Mouse (Mus musculus): ENCODE results near the gene Fbxo31. TPM values are rescaled to one million over a fixed set of nuclear protein-coding genes. Genes with fewer than 3 reads are reported as not detected.

Fbxo31 gene
- polyA plus RNA-seq, 1 experiment from 2014 or later: 17.5 TPM

DNA sequence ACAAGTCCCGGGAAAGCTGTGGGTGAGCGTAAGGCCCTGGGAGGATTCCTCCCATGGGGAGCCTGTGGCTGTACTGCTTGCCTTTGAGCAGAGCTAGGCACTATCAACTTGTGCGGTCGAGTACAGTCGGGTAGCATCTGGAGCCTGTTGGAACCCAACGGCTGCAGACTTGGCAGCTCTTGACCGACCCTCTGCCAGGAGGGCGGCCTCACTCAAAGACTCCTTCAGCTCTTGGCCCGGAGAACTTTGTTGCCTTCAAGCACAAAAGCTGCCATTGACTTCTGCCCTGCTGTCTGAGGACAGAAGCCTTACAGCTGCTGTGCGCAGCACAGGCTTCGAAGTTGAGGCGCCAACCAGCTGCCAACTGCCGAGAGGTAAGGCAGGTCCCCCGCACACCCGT, 49.8 kb downstream of the Fbxo31 start:
- H3K4me3 ChIP-seq (ENCODE audit: low read depth, low read length): no peak overlapping the region
- no peaks in the 10 kb centered on the region for H3K36me3 ChIP-seq (ENCODE audit: control insufficient read depth, insufficient read depth, low read length)
- no peak overlapping the region for H3K27ac ChIP-seq (ENCODE audit: low read depth, low read length)
- no peak overlapping the region for H3K4me2 ChIP-seq (ENCODE audit: low read length)
- WGBS: 86% methylated on average over 15 of the region's 15 CpGs
- H3K4me1 ChIP-seq (ENCODE audit: control insufficient read depth, insufficient read depth, low read length): no peaks in the 10 kb centered on the region
- no peak overlapping the region for H3K9ac ChIP-seq (ENCODE audit: low read length)
- H3K27me3 ChIP-seq (replicated peaks; ENCODE audit: control insufficient read depth, insufficient read depth, low read length): no peaks in the 10 kb centered on the region
- H3K9me3 ChIP-seq (replicated peaks; ENCODE audit: control insufficient read depth, low read length): no peaks in the 10 kb centered on the region
- ATAC-seq: no peak
- DNase-seq (ENCODE audit: low spot score): no peak

GRCm38 (mm10) chr8:121527751-121528150, 50.9 kb downstream of the Fbxo31 start:
- Histone ChIP-seq H3K4me1 (ENCODE audit: control insufficient read depth, insufficient read depth, low read length) (no peaks in the 10 kb centered on the region), H3K9me3 (replicated peaks; ENCODE audit: control insufficient read depth, low read length) (no peaks in the 10 kb centered on the region), H3K9ac (ENCODE audit: low read length) (no peak overlapping the region), H3K27ac (ENCODE audit: low read depth, low read length) (no peak overlapping the region), H3K36me3 (ENCODE audit: control insufficient read depth, insufficient read depth, low read length) (no peaks in the 10 kb centered on the region), H3K4me3 (ENCODE audit: low read depth, low read length) (no peak overlapping the region), H3K4me2 (ENCODE audit: low read length) (no peak overlapping the region), H3K27me3 (replicated peaks; ENCODE audit: control insufficient read depth, insufficient read depth, low read length) (no peaks in the 10 kb centered on the region)
- no peak for DNase-seq (ENCODE audit: low spot score)
- ATAC-seq: no peak
- WGBS: 85% methylated on average over 9 of the region's 9 CpGs

DNA sequence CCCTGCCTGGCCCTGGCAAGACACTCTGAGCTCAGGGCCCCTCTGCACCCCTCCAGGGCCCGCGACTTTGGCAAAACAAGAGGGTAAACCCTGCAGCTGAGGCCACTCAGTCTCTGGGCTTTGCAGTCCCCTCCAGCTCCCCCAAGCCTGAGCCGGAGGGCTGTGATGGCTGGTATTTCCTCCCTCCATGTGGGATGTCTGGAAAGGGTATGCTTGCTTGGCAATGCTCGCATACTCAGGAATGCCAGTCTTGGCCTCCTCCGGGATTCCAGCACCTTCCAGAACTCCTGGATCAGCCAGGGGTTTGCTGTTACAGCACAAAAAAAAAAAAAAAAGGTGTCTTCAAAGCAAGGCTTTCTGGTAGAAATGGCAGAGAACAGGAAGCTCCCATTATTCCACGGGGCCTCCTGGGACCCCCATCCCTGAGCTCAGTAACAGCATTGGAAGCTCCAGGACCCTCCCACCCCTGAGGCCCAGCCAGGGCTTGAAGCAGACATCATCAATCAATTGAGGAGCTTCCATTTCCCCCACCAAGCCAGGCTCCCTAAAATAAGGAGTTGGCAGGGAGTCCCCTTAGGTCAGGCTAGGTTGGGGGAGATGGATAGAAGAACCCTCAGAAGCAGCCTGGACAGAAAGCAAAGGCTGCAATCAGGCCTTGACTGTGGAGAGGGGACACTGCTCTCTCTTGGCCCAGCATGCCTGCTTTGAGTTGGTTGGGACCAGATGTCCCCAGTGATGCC, 51.6 kb downstream of the Fbxo31 start:
- Histone ChIP-seq H3K9me3 (replicated peaks; ENCODE audit: control insufficient read depth, low read length) (no peaks in the 10 kb centered on the region), H3K27me3 (replicated peaks; ENCODE audit: control insufficient read depth, insufficient read depth, low read length) (no peaks in the 10 kb centered on the region), H3K4me1 (ENCODE audit: control insufficient read depth, insufficient read depth, low read length) (no peaks in the 10 kb centered on the region), H3K4me3 (ENCODE audit: low read depth, low read length) (no peak overlapping the region), H3K36me3 (ENCODE audit: control insufficient read depth, insufficient read depth, low read length) (no peaks in the 10 kb centered on the region), H3K27ac (ENCODE audit: low read depth, low read length) (no peak overlapping the region), H3K9ac (ENCODE audit: low read length) (no peak overlapping the region), H3K4me2 (ENCODE audit: low read length) (no peak overlapping the region)
- 59% methylated on average over 6 of the region's 6 CpGs for WGBS
- ATAC-seq (no peak), DNase-seq (ENCODE audit: low spot score) (no peak)

- no peak for DNase-seq (ENCODE audit: low spot score)
- Histone ChIP-seq H3K4me3 (ENCODE audit: low read depth, low read length) (no peak overlapping the region), H3K4me1 (ENCODE audit: control insufficient read depth, insufficient read depth, low read length) (no peaks in the 10 kb centered on the region), H3K27ac (ENCODE audit: low read depth, low read length) (no peak overlapping the region), H3K9ac (ENCODE audit: low read length) (no peak overlapping the region), H3K36me3 (ENCODE audit: control insufficient read depth, insufficient read depth, low read length) (no peaks in the 10 kb centered on the region), H3K27me3 (replicated peaks; ENCODE audit: control insufficient read depth, insufficient read depth, low read length) (no peaks in the 10 kb centered on the region), H3K4me2 (ENCODE audit: low read length) (no peak overlapping the region), H3K9me3 (replicated peaks; ENCODE audit: control insufficient read depth, low read length) (no peaks in the 10 kb centered on the region)
- no peak for ATAC-seq
- WGBS: 82% methylated on average over 18 of the region's 18 CpGs
Measured at GRCm38 (mm10) chr8:121525111-121525818, 53.3 kb downstream of the Fbxo31 start.

DNA sequence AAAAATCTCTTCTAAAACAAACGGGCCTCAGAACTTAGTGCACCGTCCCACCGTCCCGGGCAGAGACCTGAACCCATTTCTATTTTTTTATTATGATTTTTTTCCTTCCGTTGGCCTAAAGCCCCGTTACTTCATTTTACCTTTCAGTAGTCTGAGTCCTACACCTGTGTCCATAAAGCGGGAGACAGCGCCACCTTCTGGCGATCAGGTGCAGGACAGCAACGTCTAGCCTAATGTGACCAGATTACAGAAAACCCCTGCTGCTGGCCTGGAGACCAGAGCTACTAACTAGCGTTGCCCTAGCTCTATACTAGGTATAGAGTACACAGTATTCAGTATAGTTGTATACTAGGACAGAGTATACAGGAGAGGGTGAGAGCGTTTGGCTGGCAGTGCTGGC, 65.2 kb downstream of the Fbxo31 start:
- no peaks in the 10 kb centered on the region for H3K9me3 ChIP-seq (replicated peaks; ENCODE audit: control insufficient read depth, low read length)
- 0 out of 2 replicates have a peak, but pooled peaks cover 5% of the 10 kb centered on the region for H3K27me3 ChIP-seq (replicated peaks; ENCODE audit: control insufficient read depth, insufficient read depth, low read length)
- WGBS: 5% methylated on average over 12 of the region's 12 CpGs
- H3K4me2 ChIP-seq (ENCODE audit: low read length): no peak overlapping the region
- peak; percentile 88 for DNase-seq (ENCODE audit: low spot score)
- H3K9ac ChIP-seq (ENCODE audit: low read length): no peak overlapping the region
- H3K4me3 ChIP-seq (ENCODE audit: low read depth, low read length): no peak overlapping the region
- no peak; the same call in 1 of the 2 replicates for ATAC-seq
- H3K4me1 ChIP-seq (ENCODE audit: control insufficient read depth, insufficient read depth, low read length): no peaks in the 10 kb centered on the region
- no peaks in the 10 kb centered on the region for H3K36me3 ChIP-seq (ENCODE audit: control insufficient read depth, insufficient read depth, low read length)
- H3K27ac ChIP-seq (ENCODE audit: low read depth, low read length): no peak overlapping the region

GRCm38 (mm10) chr8:121511751-121512150, 66.9 kb downstream of the Fbxo31 start:
- H3K9me3 ChIP-seq (replicated peaks; ENCODE audit: control insufficient read depth, low read length): no peaks in the 10 kb centered on the region
- 43% methylated on average over 9 of the region's 9 CpGs for WGBS
- DNase-seq (ENCODE audit: low spot score) (no peak), ATAC-seq (no peak)
- no peak overlapping the region for H3K4me3 ChIP-seq (ENCODE audit: low read depth, low read length)
- H3K27ac ChIP-seq (ENCODE audit: low read depth, low read length): no peak overlapping the region
- H3K4me1 ChIP-seq (ENCODE audit: control insufficient read depth, insufficient read depth, low read length): no peaks in the 10 kb centered on the region
- 0 out of 2 replicates have a peak, but pooled peaks cover 5% of the 10 kb centered on the region for H3K27me3 ChIP-seq (replicated peaks; ENCODE audit: control insufficient read depth, insufficient read depth, low read length)
- H3K4me2 ChIP-seq (ENCODE audit: low read length): no peak overlapping the region
- H3K36me3 ChIP-seq (ENCODE audit: control insufficient read depth, insufficient read depth, low read length): no peaks in the 10 kb centered on the region
- no peak overlapping the region for H3K9ac ChIP-seq (ENCODE audit: low read length)

Other genes starting within 250 kb of the Fbxo31 start
- not detected in 2 replicates for gene 1700018B08Rik, start 34.5 kb downstream of the Fbxo31 start, polyA plus RNA-seq (2014; fragmentation: Nextera tagmentation; extraction: Ambion mirVana)
- gene Map1lc3b, start 11.6 kb upstream of the Fbxo31 start, polyA plus RNA-seq (2014; fragmentation: Nextera tagmentation; extraction: Ambion mirVana): 435 and 464 TPM in 2 replicates
- 40.9 and 44.9 TPM in 2 replicates for gene Zcchc14, start 74.1 kb upstream of the Fbxo31 start, polyA plus RNA-seq (2014; fragmentation: Nextera tagmentation; extraction: Ambion mirVana)
- gene Jph3, start 150.8 kb upstream of the Fbxo31 start, polyA plus RNA-seq (2014; fragmentation: Nextera tagmentation; extraction: Ambion mirVana): 44.1 and 55.9 TPM in 2 replicates